Mouse (Mus musculus) E14TG2a.4 (cell line): ENCODE measurements at regions not wholly inside any gene's neighbourhood (a gene's known extent, or its start where the extent isn't known, plus 50 kb on each side); places are given as distances from the start of the nearest gene placed in this dataset.

Source experiments
- CTCF ChIP-seq: conservative IDR thresholded peaks from 2 replicates; pipeline ENCODE4 v1.5.1; 2014; ENCODE audit warnings: low read length
- NANOG ChIP-seq: IDR thresholded peaks from 2 replicates; pipeline ENCODE4 v1.6.1; 2014; ENCODE audit warnings: borderline replicate concordance, low read length, mixed read lengths
- POU5F1 ChIP-seq: IDR thresholded peaks from 2 replicates; pipeline ENCODE4 v1.6.1; 2014; ENCODE audit warnings: low read length, borderline replicate concordance

- TF ChIP-seq CTCF (peak; percentile 78), NANOG (no peak), POU5F1 (no peak)
Measured at GRCm38 (mm10) chr13:119378404-119379037, 49.9 kb upstream of the Paip1 start.
